Mouse (Mus musculus) MEL (cell line): Measurements from ENCODE around the gene Ccnc. TPM values are rescaled to one million over a fixed set of nuclear protein-coding genes. Genes with fewer than 3 reads are reported as not detected.

Experiments
- DNase-seq: peaks from one replicate; pipeline ENCODE4 v3.0.0; 2011; ENCODE audit warnings: low read depth, low spot score
- H3K27ac ChIP-seq: 2 replicates; pipeline ENCODE4 v1.5.1; 2012; ENCODE audit warnings: low read depth, mild to moderate bottlenecking, control low read depth, low read length, moderate library complexity; ENCODE audit not compliant: control insufficient read depth
- H3K27me3 ChIP-seq, 2 experiments: fragments of 150-350 bp in 1 of 2; sonication (generic) in 1 of 2; 2 replicates each; pipeline ENCODE4 v1.6.1; 2012; ENCODE audit warnings: low read length in 2 of 2, mild to moderate bottlenecking in 2 of 2, improper control_type of control experiment in 1 of 2, moderate library complexity in 1 of 2; ENCODE audit not compliant: insufficient read depth in 2 of 2, control insufficient read depth in 1 of 2
- H3K36me3 ChIP-seq, 2 experiments: 2 replicates each; pipeline ENCODE4 v1.6.1; 2012 to 2014; ENCODE audit warnings: low read length in 2 of 2, improper control_type of control experiment in 1 of 2, inconsistent platforms in 1 of 2, mild to moderate bottlenecking in 1 of 2; ENCODE audit not compliant: insufficient read depth in 2 of 2, control insufficient read depth in 1 of 2
- H3K4me1 ChIP-seq, 2 experiments: fragments of 150-350 bp in 1 of 2; sonication (generic) in 1 of 2; 2 replicates each; pipeline ENCODE4 v1.6.1; 2012; ENCODE audit warnings: low read length in 2 of 2, improper control_type of control experiment in 1 of 2, mild to moderate bottlenecking in 1 of 2; ENCODE audit not compliant: insufficient read depth in 2 of 2, control insufficient read depth in 1 of 2
- H3K4me3 ChIP-seq, 2 experiments: fragments of 150-350 bp in 1 of 2; sonication (generic) in 1 of 2; 2 replicates each; pipeline ENCODE4 v1.5.1; 2012; ENCODE audit warnings: low read depth in 2 of 2, low read length in 2 of 2, mild to moderate bottlenecking in 2 of 2, moderate library complexity in 2 of 2, control low read depth in 1 of 2, improper control_type of control experiment in 1 of 2; ENCODE audit not compliant: control insufficient read depth in 1 of 2, insufficient read depth in 1 of 2
- H3K79me2 ChIP-seq: 2 replicates; pipeline ENCODE4 v1.6.1; 2012; ENCODE audit warnings: mild to moderate bottlenecking, low read length, moderate library complexity; ENCODE audit not compliant: control insufficient read depth, poor library complexity, insufficient read depth
- H3K9ac ChIP-seq: 2 replicates; pipeline ENCODE4 v1.6.1; 2012; ENCODE audit warnings: low read depth, mild to moderate bottlenecking, control low read depth, low read length, moderate library complexity; ENCODE audit not compliant: control insufficient read depth, poor library complexity, severe bottlenecking
- H3K9me3 ChIP-seq: fragments of 150-350 bp; sonication (generic); replicated peaks from 2 replicates; pipeline ENCODE4 v1.6.1; 2012; ENCODE audit warnings: mild to moderate bottlenecking, low read length, improper control_type of control experiment, moderate library complexity; ENCODE audit not compliant: insufficient read depth
- CTCF ChIP-seq, 3 experiments: IDR thresholded peaks in 2 of 3; conservative IDR thresholded peaks in 1 of 3; 2 replicates each; pipeline ENCODE4 v1.5.1; 2011 to 2012; ENCODE audit warnings: low read length in 3 of 3, low read depth in 2 of 3, mild to moderate bottlenecking in 2 of 3, improper control_type of control experiment in 1 of 3, inconsistent platforms in 1 of 3, mixed read lengths in 1 of 3, moderate library complexity in 1 of 3; ENCODE audit not compliant: control insufficient read depth in 1 of 3, insufficient read depth in 1 of 3, poor library complexity in 1 of 3, severe bottlenecking in 1 of 3
- EP300 ChIP-seq, 2 experiments: IDR thresholded peaks; 2 replicates each; pipeline ENCODE4 v1.6.1; 2011; ENCODE audit warnings: improper control_type of control experiment in 2 of 2, low read length in 2 of 2, low read depth in 1 of 2, mild to moderate bottlenecking in 1 of 2
- ETS1 ChIP-seq: IDR thresholded peaks from 2 replicates; pipeline ENCODE4 v1.6.1; 2012; ENCODE audit warnings: low read depth, mild to moderate bottlenecking, inconsistent platforms, low read length, improper control_type of control experiment, moderate library complexity
- GATA1 ChIP-seq: IDR thresholded peaks from 2 replicates; pipeline ENCODE4 v1.6.1; 2011; ENCODE audit warnings: low read depth, low read length, improper control_type of control experiment
- JUND ChIP-seq: IDR thresholded peaks from 2 replicates; pipeline ENCODE4 v1.6.1; 2011; ENCODE audit warnings: low read depth, mild to moderate bottlenecking, improper control_type of control experiment, low read length
- MAX ChIP-seq: IDR thresholded peaks from 2 replicates; pipeline ENCODE4 v1.6.1; 2011; ENCODE audit warnings: low read length, improper control_type of control experiment
- MAZ ChIP-seq: IDR thresholded peaks from 2 replicates; pipeline ENCODE4 v1.6.1; 2012; ENCODE audit warnings: low read depth, mild to moderate bottlenecking, inconsistent platforms, low read length, improper control_type of control experiment
- MEF2A ChIP-seq: IDR thresholded peaks from 2 replicates; pipeline ENCODE4 v1.6.1; 2014; ENCODE audit warnings: low read depth, mild to moderate bottlenecking, inconsistent platforms, low read length, improper control_type of control experiment; ENCODE audit not compliant: poor library complexity, insufficient replicate concordance, severe bottlenecking; ENCODE audit errors: extremely low read depth
- MXI1 ChIP-seq: IDR thresholded peaks from 2 replicates; pipeline ENCODE4 v1.6.1; 2011; ENCODE audit warnings: mild to moderate bottlenecking, low read depth, low read length, improper control_type of control experiment
- MYB ChIP-seq: IDR thresholded peaks from 2 replicates; pipeline ENCODE4 v1.6.1; 2011; ENCODE audit warnings: mild to moderate bottlenecking, low read depth, low read length, improper control_type of control experiment
- MYC ChIP-seq: IDR thresholded peaks from 2 replicates; pipeline ENCODE4 v1.6.1; 2011; ENCODE audit warnings: low read depth, mild to moderate bottlenecking, low read length, improper control_type of control experiment, moderate library complexity
- NRF1 ChIP-seq: IDR thresholded peaks from 2 replicates; pipeline ENCODE4 v1.6.1; 2014; ENCODE audit warnings: low read depth, mild to moderate bottlenecking, inconsistent platforms, low read length, improper control_type of control experiment, moderate library complexity; ENCODE audit not compliant: poor library complexity, insufficient read depth, severe bottlenecking
- POLR2A ChIP-seq, 2 experiments: IDR thresholded peaks; 2 replicates each; pipeline ENCODE4 v1.6.1; 2011 to 2012; ENCODE audit warnings: low read length in 2 of 2, mild to moderate bottlenecking in 2 of 2, control low read depth in 1 of 2, improper control_type of control experiment in 1 of 2, low read depth in 1 of 2, moderate library complexity in 1 of 2; ENCODE audit not compliant: control insufficient read depth in 1 of 2, insufficient read depth in 1 of 2, poor library complexity in 1 of 2
- POLR2AphosphoS2 ChIP-seq: IDR thresholded peaks from 2 replicates; pipeline ENCODE4 v1.6.1; 2011; ENCODE audit warnings: low read length, improper control_type of control experiment
- RCOR1 ChIP-seq: IDR thresholded peaks from 2 replicates; pipeline ENCODE4 v1.6.1; 2012; ENCODE audit warnings: low read depth, mild to moderate bottlenecking, inconsistent platforms, low read length, improper control_type of control experiment
- SMC3 ChIP-seq: IDR thresholded peaks from 2 replicates; pipeline ENCODE4 v1.6.1; 2011; ENCODE audit warnings: low read depth, low read length, improper control_type of control experiment
- TAL1 ChIP-seq: IDR thresholded peaks from 2 replicates; pipeline ENCODE4 v1.6.1; 2012; ENCODE audit warnings: mild to moderate bottlenecking, inconsistent platforms, low read length, moderate library complexity, mixed read lengths
- TBP ChIP-seq: IDR thresholded peaks from 2 replicates; pipeline ENCODE4 v1.8.0; 2011; ENCODE audit warnings: low read depth, low read length, improper control_type of control experiment
- USF1 ChIP-seq: IDR thresholded peaks from 2 replicates; pipeline ENCODE4 v1.6.1; 2014; ENCODE audit warnings: low read depth, mild to moderate bottlenecking, inconsistent platforms, low read length, improper control_type of control experiment, moderate library complexity
- USF2 ChIP-seq, 2 experiments: IDR thresholded peaks; 2 replicates each; pipeline ENCODE4 v1.6.1; 2011 to 2012; ENCODE audit warnings: improper control_type of control experiment in 2 of 2, low read length in 2 of 2, borderline replicate concordance in 1 of 2, inconsistent platforms in 1 of 2, low read depth in 1 of 2, mild to moderate bottlenecking in 1 of 2; ENCODE audit not compliant: insufficient read depth in 1 of 2
- ZC3H11A ChIP-seq: IDR thresholded peaks from 2 replicates; pipeline ENCODE4 v1.6.1; 2012; ENCODE audit warnings: low read depth, mild to moderate bottlenecking, inconsistent platforms, low read length, improper control_type of control experiment
- ZKSCAN1 ChIP-seq: IDR thresholded peaks from 2 replicates; pipeline ENCODE4 v1.6.1; 2012; ENCODE audit warnings: low read depth, mild to moderate bottlenecking, inconsistent platforms, low read length, improper control_type of control experiment, moderate library complexity
- polyA plus RNA-seq, 2 experiments: library from polyadenylated mRNA; stranded (reverse) in 1 of 2; unstranded in 1 of 2; fragments of >175 nt in 1 of 2; fragments of >200 nt in 1 of 2; gene quantifications; 2 replicates each; pipeline versions ENCODE4 v1.2.1 to v1.2.4; 2012; ENCODE audit warnings: low replicate concordance in 2 of 2, low read depth in 1 of 2; ENCODE audit not compliant: insufficient read length in 2 of 2, insufficient read depth in 1 of 2, missing spikeins in 1 of 2
- total RNA-seq: library from RNA; depleted of rRNA; stranded (reverse); fragments of 300-350 nt; gene quantifications from 2 replicates; pipeline ENCODE4 v1.2.3, GENCODE M21; 2012

The Ccnc gene
- total and polyA plus RNA-seq, 3 experiments: 14.7 to 196 (median 16.0) TPM

DNA sequence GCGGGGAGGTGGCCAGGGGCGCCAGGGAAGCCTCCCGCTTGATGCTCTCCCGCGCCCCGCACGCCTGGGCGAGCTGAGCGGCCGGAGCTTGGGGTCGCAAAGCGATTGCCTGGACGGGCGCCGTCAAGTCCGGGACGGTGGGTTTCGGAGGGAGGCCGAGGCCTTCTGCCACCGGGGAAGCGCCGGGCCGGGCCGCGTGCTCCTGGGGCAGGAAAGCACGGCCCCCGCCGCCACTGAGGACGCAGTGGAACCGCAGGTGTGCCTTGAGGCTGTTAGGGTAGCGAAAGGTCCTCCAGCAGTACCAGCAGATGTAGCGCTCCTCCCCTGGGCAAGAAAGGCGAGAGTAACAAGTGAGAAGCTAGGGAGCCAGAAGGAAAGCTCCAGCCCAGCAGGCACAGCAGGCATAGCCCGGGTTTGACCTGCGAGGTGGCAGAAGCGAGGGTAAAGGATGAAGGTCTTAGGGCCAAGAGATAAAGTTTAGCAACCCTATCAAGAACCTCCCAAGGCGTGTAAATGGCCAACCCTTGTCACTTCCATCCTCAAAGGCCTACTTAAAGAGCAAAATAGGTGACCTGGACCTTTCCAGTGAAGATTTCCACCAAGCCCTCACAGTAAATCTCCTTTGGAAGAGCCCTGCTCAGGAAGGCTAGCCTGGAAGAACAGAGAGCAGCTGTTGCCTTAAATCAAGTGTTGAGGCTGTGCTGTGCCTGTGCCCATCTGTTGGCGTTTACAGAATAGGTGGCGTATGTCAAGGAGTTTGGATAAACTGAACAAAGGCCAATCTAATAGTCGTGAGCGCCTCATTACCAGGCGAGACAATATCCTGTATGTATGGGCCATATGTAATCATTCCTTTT, 47.6 kb upstream of the Ccnc start:
- Histone ChIP-seq H3K27me3 (no peaks in the 10 kb centered on the region), H3K9ac (no peak overlapping the region), H3K36me3 (no peaks in the 10 kb centered on the region), H3K4me3 (no peak overlapping the region), H3K4me1 (no peaks in the 10 kb centered on the region), H3K27ac (no peak overlapping the region), H3K79me2 (no peaks in the 10 kb centered on the region), H3K9me3 (no peaks in the 10 kb centered on the region)
- no peak for DNase-seq
- no peak for TF ChIP-seq GATA1
- no peak for TF ChIP-seq MYB
- TF ChIP-seq TBP: no peak
- TF ChIP-seq TAL1: no peak
- no peak for TF ChIP-seq MAX
- no peak for TF ChIP-seq NRF1
- TF ChIP-seq ZC3H11A: no peak

DNA sequence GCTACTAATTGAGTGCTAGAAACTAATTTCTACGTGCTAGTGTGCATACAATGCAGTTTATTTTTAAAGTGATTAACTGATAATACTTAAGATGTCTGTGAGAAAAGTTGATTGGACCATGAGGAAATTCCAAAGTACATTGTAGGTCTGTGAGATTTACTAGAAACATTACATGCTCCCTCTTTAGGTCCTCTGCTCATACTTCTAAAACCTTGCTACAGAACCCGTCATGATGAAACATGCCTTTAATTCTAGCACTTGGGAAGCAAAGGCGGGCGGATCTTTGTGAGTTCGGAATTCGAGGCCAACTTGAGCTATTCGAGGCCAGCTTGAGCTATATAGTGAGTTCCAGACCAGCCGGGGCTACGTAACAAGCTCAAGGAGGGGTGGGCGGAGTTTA, 46.5 kb upstream of the Ccnc start:
- no peak overlapping the region for H3K27ac ChIP-seq
- H3K9me3 ChIP-seq: no peaks in the 10 kb centered on the region
- TF ChIP-seq CTCF (IDR thresholded peaks at IDR 0.05 in 2 of 3, conservative IDR thresholded peaks at IDR 0.05 in 1 of 3; ENCODE audit: control insufficient read depth in 1 of 3, insufficient read depth in 1 of 3, low read depth in 2 of 3, low read length in 3 of 3, poor library complexity in 1 of 3, severe bottlenecking in 1 of 3): no peak
- TF ChIP-seq USF2 (IDR thresholded peaks at IDR 0.05; ENCODE audit: borderline replicate concordance in 1 of 2, insufficient read depth in 1 of 2, low read depth in 1 of 2, low read length in 2 of 2): no peak
- no peak for TF ChIP-seq ETS1
- no peak for TF ChIP-seq TAL1
- no peaks in the 10 kb centered on the region for H3K36me3 ChIP-seq
- no peak overlapping the region for H3K9ac ChIP-seq
- no peaks in the 10 kb centered on the region for H3K4me1 ChIP-seq
- no peak for DNase-seq
- no peaks in the 10 kb centered on the region for H3K27me3 ChIP-seq
- no peaks in the 10 kb centered on the region for H3K79me2 ChIP-seq
- H3K4me3 ChIP-seq: no peak overlapping the region

- no peak for TF ChIP-seq MYC
- no peak for TF ChIP-seq JUND
- no peak for TF ChIP-seq CTCF (IDR thresholded peaks at IDR 0.05 in 2 of 3, conservative IDR thresholded peaks at IDR 0.05 in 1 of 3; ENCODE audit: control insufficient read depth in 1 of 3, insufficient read depth in 1 of 3, low read depth in 2 of 3, low read length in 3 of 3, poor library complexity in 1 of 3, severe bottlenecking in 1 of 3)
- TF ChIP-seq MXI1: no peak
- no peak for TF ChIP-seq POLR2AphosphoS2
- no peak for TF ChIP-seq MEF2A
- TF ChIP-seq ZC3H11A: no peak
- TF ChIP-seq SMC3: no peak
- TF ChIP-seq USF1: no peak
- no peak for TF ChIP-seq RCOR1
- TF ChIP-seq ZKSCAN1: no peak
- no peak for TF ChIP-seq MYB
- no peak for TF ChIP-seq MAZ
- no peak for TF ChIP-seq POLR2A (IDR thresholded peaks at IDR 0.05; ENCODE audit: control insufficient read depth in 1 of 2, insufficient read depth in 1 of 2, low read depth in 1 of 2, low read length in 2 of 2, poor library complexity in 1 of 2)
- TF ChIP-seq EP300 (IDR thresholded peaks at IDR 0.05; ENCODE audit: low read depth in 1 of 2, low read length in 2 of 2): no peak
- TF ChIP-seq GATA1: no peak
- Histone ChIP-seq H3K36me3 (no peaks in the 10 kb centered on the region), H3K4me3 (no peak overlapping the region), H3K4me1 (no peaks in the 10 kb centered on the region), H3K27ac (no peak overlapping the region), H3K9me3 (no peaks in the 10 kb centered on the region), H3K79me2 (no peaks in the 10 kb centered on the region), H3K27me3 (no peaks in the 10 kb centered on the region), H3K9ac (no peak overlapping the region)
- DNase-seq: no peak
Measured at GRCm38 (mm10) chr4:21682421-21683150, 44.9 kb upstream of the Ccnc start.
